Comparison of ENCODE assay signal across 11 mouse cellular contexts in the genomic region with DNA sequence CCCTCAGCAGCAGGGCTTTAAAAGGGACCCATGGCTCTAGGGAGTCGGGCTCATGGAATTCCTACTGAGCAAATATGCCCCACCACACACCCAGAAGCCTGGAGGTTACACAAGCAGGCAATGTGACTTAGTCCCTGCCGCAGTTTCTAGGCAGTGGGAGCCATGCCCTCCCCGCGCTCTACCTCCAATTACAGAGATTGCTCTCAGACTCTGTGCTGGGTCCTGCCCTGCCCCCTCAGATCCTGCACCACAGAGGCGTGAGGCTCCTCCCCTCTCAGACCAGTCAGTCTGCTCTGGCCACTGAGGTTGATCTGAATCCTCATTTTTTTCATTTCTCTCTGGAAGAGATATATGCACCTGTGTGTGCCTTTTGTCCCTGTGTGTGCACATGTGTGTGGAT. TPM values are rescaled to one million over a fixed set of nuclear protein-coding genes. Genes with fewer than 3 reads are reported as not detected.
DNase-seq lines count a peak whose midpoint lies in the region; ATAC-seq and TF ChIP-seq lines count a peak whose summit lies in the region.
"Had no signal": no experiment of that assay in that cellular context is flagged by ENCODE, and none has a peak within 500 bp of the region (broad histone marks: within the 10 kb centered on the region; RNA-seq: fewer than 3 reads in every experiment).

No protein-coding gene starts in this region.

- H3K9ac ChIP-seq in kidney, embryonic 15.5 days = no peak overlapping the region
- H3K9ac ChIP-seq in hindbrain, postnatal 0 days (replicated peaks; ENCODE audit: low read length) = no peak overlapping the region
- no peak overlapping the region for H3K9ac ChIP-seq in neural tube, embryonic 13.5 days

- H3K27ac ChIP-seq in kidney, embryonic 15.5 days = no peak overlapping the region
- H3K27ac ChIP-seq in kidney, adult 2 months (ENCODE audit: insufficient read depth, low read depth, low read length) = no peak overlapping the region
- H3K27ac ChIP-seq in hindbrain, postnatal 0 days = no peak overlapping the region
- H3K27ac ChIP-seq in neural tube, embryonic 13.5 days (replicated peaks) = no peak overlapping the region
- H3K27ac ChIP-seq: heart, adult 2 months had no signal

- H3K27me3 ChIP-seq in kidney, embryonic 15.5 days = peaks cover 3% of the 10 kb centered on the region; the same call in 1 of the 2 replicates
- no peaks in the 10 kb centered on the region for H3K27me3 ChIP-seq in kidney, adult 2 months (replicated peaks; ENCODE audit: control insufficient read depth, insufficient read depth, low read length)
- no peaks in the 10 kb centered on the region for H3K27me3 ChIP-seq in hindbrain, postnatal 0 days (ENCODE audit: insufficient read depth, low read length)
- H3K27me3 ChIP-seq in neural tube, embryonic 13.5 days = no peaks in the 10 kb centered on the region

- TF ChIP-seq POLR2A in kidney, adult 2 months (IDR thresholded peaks at IDR 0.05; ENCODE audit: low read depth, low read length) = no peak

- ATAC-seq in kidney, embryonic 15.5 days (replicated peaks; ENCODE audit: low FRiP score) = peak; percentile 69
- peak; percentile 72; the same call in 1 of the 2 replicates for ATAC-seq in hindbrain, postnatal 0 days
- peak; percentile 53; the same call in 1 of the 2 replicates for ATAC-seq in neural tube, embryonic 13.5 days (ENCODE audit: low read depth)
- no peak for ATAC-seq in erythroid progenitor cell, adult 5-6 weeks (replicated peaks; ENCODE audit: low FRiP score, poor library complexity, severe bottlenecking)

- H3K4me2 ChIP-seq in kidney, embryonic 15.5 days = no peak overlapping the region
- H3K4me2 ChIP-seq in hindbrain, postnatal 0 days (ENCODE audit: low read depth, low read length) = no peak overlapping the region
- H3K4me2 ChIP-seq in neural tube, embryonic 13.5 days = no peak overlapping the region

- no peaks in the 10 kb centered on the region for H3K36me3 ChIP-seq in kidney, embryonic 15.5 days
- no peaks in the 10 kb centered on the region for H3K36me3 ChIP-seq in kidney, adult 2 months (ENCODE audit: control insufficient read depth, insufficient read depth, low read length)
- H3K36me3 ChIP-seq in hindbrain, postnatal 0 days (ENCODE audit: insufficient read depth, low read length) = no peaks in the 10 kb centered on the region
- H3K36me3 ChIP-seq in neural tube, embryonic 13.5 days = no peaks in the 10 kb centered on the region

- no peaks in the 10 kb centered on the region; the same call in 1 of the 2 replicates for H3K9me3 ChIP-seq in kidney, embryonic 15.5 days (replicated peaks)
- peaks cover 1% of the 10 kb centered on the region; the same call in 1 of the 2 replicates for H3K9me3 ChIP-seq in hindbrain, postnatal 0 days (ENCODE audit: low read length)
- 0 out of 2 replicates have a peak, but pooled peaks cover under 1% of the 10 kb centered on the region for H3K9me3 ChIP-seq in neural tube, embryonic 13.5 days

- DNase-seq in kidney, adult 2 months = no peak
- peak; percentile 70 for DNase-seq in embryo, embryonic 10 days (ENCODE audit: low spot score)
- DNase-seq in hindbrain, postnatal 0 days (ENCODE audit: low spot score) = no peak
- no peak for DNase-seq in urinary bladder, postnatal 36 days (ENCODE audit: low spot score in 2 of 2)
- no peak for DNase-seq in cerebellum, postnatal 4 days (ENCODE audit: low spot score in 2 of 2)
- DNase-seq: cerebellum, adult 9-10 months; heart, adult 2 months had no signal

- peaks cover 8% of the 10 kb centered on the region; the same call in 1 of the 2 replicates for H3K4me1 ChIP-seq in kidney, embryonic 15.5 days
- no peaks in the 10 kb centered on the region for H3K4me1 ChIP-seq in kidney, adult 2 months (ENCODE audit: control insufficient read depth, insufficient read depth, low read length)
- H3K4me1 ChIP-seq in hindbrain, postnatal 0 days (ENCODE audit: insufficient read depth, low read length) = no peaks in the 10 kb centered on the region
- peaks cover 14% of the 10 kb centered on the region; the same call in 1 of the 2 replicates for H3K4me1 ChIP-seq in neural tube, embryonic 13.5 days (replicated peaks)

- 3% methylated on average over 5 of the region's 5 CpGs for WGBS in kidney, embryonic 15.5 days
- 9% methylated on average over 5 of the region's 5 CpGs for WGBS in kidney, adult 2 months
- WGBS in hindbrain, postnatal 0 days = 9% methylated on average over 5 of the region's 5 CpGs
- WGBS in neural tube, embryonic 13.5 days = 8% methylated on average over 5 of the region's 5 CpGs

- no peak for TF ChIP-seq CTCF in kidney, adult 2 months (conservative IDR thresholded peaks at IDR 0.05; ENCODE audit: insufficient read depth, insufficient read length, low read depth, low read length)
- TF ChIP-seq CTCF in hindbrain, postnatal 0 days (IDR thresholded peaks at IDR 0.05; ENCODE audit: low read depth) = no peak

- no peak overlapping the region for H3K4me3 ChIP-seq in kidney, embryonic 15.5 days (replicated peaks)
- H3K4me3 ChIP-seq in kidney, adult 2 months (ENCODE audit: insufficient read depth, low read depth, low read length) = no peak overlapping the region
- H3K4me3 ChIP-seq in hindbrain, postnatal 0 days (ENCODE audit: low read length) = no peak overlapping the region
- H3K4me3 ChIP-seq in neural tube, embryonic 13.5 days = no peak overlapping the region
- H3K4me3 ChIP-seq: heart, adult 2 months had no signal

RNA-seq across cellular contexts. Expression of a gene that starts 14.6 kb away (rescaled TPM):
- 0.08 and 0.18 TPM in 2 replicates for polyA plus RNA-seq in kidney, embryonic 15.5 days (2015; fragmentation: Nextera tagmentation; extraction: Ambion mirVana)
- polyA plus RNA-seq in kidney, adult 2 months (2012; rRNA removed) = 0.04 and 0.09 TPM in 2 replicates
- total RNA-seq in hindbrain, postnatal 0 days (2014; rRNA removed) = 17.6 and 20.2 TPM in 2 replicates
- 14.1 and 15.7 TPM in 2 replicates for polyA plus RNA-seq in hindbrain, postnatal 0 days (2015; fragmentation: Nextera tagmentation; extraction: Ambion mirVana)
- 4.9 and 5.6 TPM in 2 replicates for polyA plus RNA-seq in neural tube, embryonic 13.5 days (2015; fragmentation: Nextera tagmentation; extraction: Ambion mirVana)
- not detected in 2 replicates for total RNA-seq in erythroid progenitor cell, adult 5-6 weeks (2015; ENCODE audit: low replicate concordance)
- not detected in 2 replicates for total RNA-seq in erythroid progenitor cell, adult 5-6 weeks (2017; ENCODE audit: low replicate concordance)
- total RNA-seq: MEL had no signal
- polyA plus RNA-seq: heart, adult 2 months had no signal

RNA-seq across cellular contexts. Expression of a gene that starts 59.5 kb away (rescaled TPM):
- polyA plus RNA-seq in kidney, embryonic 15.5 days (2015; fragmentation: Nextera tagmentation; extraction: Ambion mirVana) = 31.9 and 33.3 TPM in 2 replicates
- 30.3 and 33.7 TPM in 2 replicates for polyA plus RNA-seq in kidney, adult 2 months (2012; rRNA removed)
- total RNA-seq in hindbrain, postnatal 0 days (2014; rRNA removed) = 13.0 and 14.5 TPM in 2 replicates
- 22.3 and 24.4 TPM in 2 replicates for polyA plus RNA-seq in hindbrain, postnatal 0 days (2015; fragmentation: Nextera tagmentation; extraction: Ambion mirVana)
- 31.1 and 31.4 TPM in 2 replicates for polyA plus RNA-seq in neural tube, embryonic 13.5 days (2015; fragmentation: Nextera tagmentation; extraction: Ambion mirVana)
- total RNA-seq in erythroid progenitor cell, adult 5-6 weeks (2015; ENCODE audit: low replicate concordance) = 2.2 and 9.2 TPM in 2 replicates
- total RNA-seq in erythroid progenitor cell, adult 5-6 weeks (2017; ENCODE audit: low replicate concordance) = 10.1 and 11.0 TPM in 2 replicates
